ENCODE assay signal across 8 mouse cellular contexts in genomic region chr8:84975434-84975833, GRCm38 (mm10). TPM values are rescaled to one million over a fixed set of nuclear protein-coding genes. Genes with fewer than 3 reads are reported as not detected.
A peak's percentile ranks its signal among the peaks of the same experiment; 100 is the strongest.
DNase-seq lines count a peak whose midpoint lies in the region; ATAC-seq and TF ChIP-seq lines count a peak whose summit lies in the region.

No protein-coding gene starts in this region.

- TF ChIP-seq CTCF in heart, adult 2 months (IDR thresholded peaks at IDR 0.05): peak; percentile 89

- H3K4me1 ChIP-seq in heart, adult 2 months (ENCODE audit: control insufficient read depth, insufficient read depth, low read length): peaks cover 12% of the 10 kb centered on the region
- peaks cover 88% of the 10 kb centered on the region for H3K4me1 ChIP-seq in liver, embryonic 16.5 days (ENCODE audit: control insufficient read depth, low read depth, low read length)

- H3K4me3 ChIP-seq in heart, adult 2 months: no peak overlapping the region; the same call in 1 of the 2 replicates
- H3K4me3 ChIP-seq in liver, embryonic 16.5 days (ENCODE audit: low read depth, low read length): peak overlapping the region; percentile 75

- no peak for TF ChIP-seq POLR2A in heart, adult 2 months (IDR thresholded peaks at IDR 0.05; ENCODE audit: insufficient read depth, low read depth, low read length)

- 33% methylated on average over 7 of the region's 7 CpGs for WGBS in heart, adult 2 months
- WGBS in liver, embryonic 16.5 days (ENCODE audit: insufficient replicate concordance): 22% methylated on average over 7 of the region's 7 CpGs

- H3K9me3 ChIP-seq in liver, embryonic 16.5 days (replicated peaks; ENCODE audit: control insufficient read depth, low read length): no peaks in the 10 kb centered on the region

- intact Hi-C loops in heart, adult 2 months (cut with DNase I): loop anchor here (10.0 kb wide), 1 partner anchor 49 kb away; the partner anchor contains the start of genes Asna1 and Trir

- no peak for ATAC-seq in liver, embryonic 16.5 days (ENCODE audit: low read depth)
- 0 out of 2 replicates have a peak, but pooled peaks have one; percentile 2 for ATAC-seq in neutrophil, adult 5-6 weeks (ENCODE audit: extremely low read depth, insufficient number of reproducible peaks, low FRiP score, poor library complexity, severe bottlenecking)

- no peaks in the 10 kb centered on the region; the same call in 1 of the 2 replicates for H3K36me3 ChIP-seq in heart, adult 2 months (ENCODE audit: control insufficient read depth, insufficient read depth, low read length)
- peaks cover 42% of the 10 kb centered on the region for H3K36me3 ChIP-seq in liver, embryonic 16.5 days (ENCODE audit: control insufficient read depth, insufficient read depth)

- peak overlapping the region; percentile 75 for H3K9ac ChIP-seq in heart, adult 2 months (ENCODE audit: low read depth, low read length)
- H3K9ac ChIP-seq in liver, embryonic 16.5 days (ENCODE audit: low read depth, low read length): peak overlapping the region; percentile 73

- peak; percentile 58; the same call in 1 of the 2 replicates for TF ChIP-seq EP300 in heart, adult 2 months (IDR thresholded peaks at IDR 0.05; ENCODE audit: insufficient read depth, low read depth, low read length)

- H3K27me3 ChIP-seq in heart, adult 2 months (ENCODE audit: control insufficient read depth, insufficient read depth, low read length): no peaks in the 10 kb centered on the region
- peaks cover 9% of the 10 kb centered on the region for H3K27me3 ChIP-seq in liver, embryonic 16.5 days (ENCODE audit: control insufficient read depth, insufficient read depth, low read depth, low read length)

- peak overlapping the region; percentile 99 for H3K27ac ChIP-seq in heart, adult 2 months
- H3K27ac ChIP-seq in liver, embryonic 16.5 days (ENCODE audit: low read length): peak overlapping the region; percentile 97

- H3K4me2 ChIP-seq in liver, embryonic 16.5 days (ENCODE audit: low read depth, low read length): peak overlapping the region; percentile 98

- DNase-seq in right cerebral cortex, adult 2 months (ENCODE audit: low spot score in 2 of 2): peak; percentile 68 to 69
- no peak for DNase-seq in right cerebral cortex, postnatal 36 days (ENCODE audit: low spot score in 2 of 2)
- peak; percentile 68 for DNase-seq in cerebellum, adult 9-11 months
- DNase-seq in heart, adult 2 months: peak; percentile 69 to 80
- DNase-seq in kidney, adult 8-10 months: peak; percentile 61 to 73
- peak; percentile 46 for DNase-seq in yolk sac, embryonic 10.5 days (ENCODE audit: low spot score)

- no peaks in the 10 kb centered on the region for H3K79me2 ChIP-seq in heart, adult 2 months (replicated peaks; ENCODE audit: control insufficient read depth, insufficient read depth, low read length)

RNA-seq across cellular contexts. Expression of gene Junb, which starts 3.1 kb away (rescaled TPM):
- total RNA-seq in heart, adult 2 months (2021): 10 to 100 TPM; 10.4 to 19.0 TPM
- polyA plus RNA-seq in heart, adult 2 months (2012; rRNA removed): 13.1 and 17.3 TPM in 2 replicates
- polyA plus RNA-seq in liver, embryonic 16.5 days (2015; fragmentation: Nextera tagmentation; extraction: Ambion mirVana): 10.6 and 16.5 TPM in 2 replicates
- 867 and 1,013 TPM in 2 replicates for total RNA-seq in neutrophil, adult 5-6 weeks (2017)

RNA-seq across cellular contexts. Expression of gene Rnaseh2a, which starts 5.9 kb away (rescaled TPM):
- total RNA-seq in heart, adult 2 months (2021): 10 to 100 TPM; 38.1 to 50.5 TPM
- 33.7 and 46.3 TPM in 2 replicates for polyA plus RNA-seq in heart, adult 2 months (2012; rRNA removed)
- 91.6 and 98.1 TPM in 2 replicates for polyA plus RNA-seq in liver, embryonic 16.5 days (2015; fragmentation: Nextera tagmentation; extraction: Ambion mirVana)
- total RNA-seq in neutrophil, adult 5-6 weeks (2017): 26.5 and 36.0 TPM in 2 replicates

RNA-seq across cellular contexts. Expression of gene Prdx2, which starts 6.0 kb away (rescaled TPM):
- 100 to 1,000 TPM; 591 to 662 TPM for total RNA-seq in heart, adult 2 months (2021)
- polyA plus RNA-seq in heart, adult 2 months (2012; rRNA removed): 464 and 584 TPM in 2 replicates
- 1,724 and 1,773 TPM in 2 replicates for polyA plus RNA-seq in liver, embryonic 16.5 days (2015; fragmentation: Nextera tagmentation; extraction: Ambion mirVana)
- total RNA-seq in neutrophil, adult 5-6 weeks (2017): 92.5 and 96.9 TPM in 2 replicates

RNA-seq across cellular contexts. Expression of gene Gm49661, which starts 6.2 kb away (rescaled TPM):
- 1 to 10 TPM; 1.3 to 2.1 TPM for total RNA-seq in heart, adult 2 months (2021)
- polyA plus RNA-seq in heart, adult 2 months (2012; rRNA removed): not detected in 2 replicates
- polyA plus RNA-seq in liver, embryonic 16.5 days (2015; fragmentation: Nextera tagmentation; extraction: Ambion mirVana): 0.45 and 1.4 TPM in 2 replicates
- total RNA-seq in neutrophil, adult 5-6 weeks (2017): not detected in 2 replicates

RNA-seq across cellular contexts. Expression of gene Hook2, which starts 15.0 kb away (rescaled TPM):
- 1 to 10 TPM; 2.0 TPM for total RNA-seq in heart, adult 2 months (2021)
- polyA plus RNA-seq in heart, adult 2 months (2012; rRNA removed): 2.3 and 2.4 TPM in 2 replicates
- 8.5 and 9.5 TPM in 2 replicates for polyA plus RNA-seq in liver, embryonic 16.5 days (2015; fragmentation: Nextera tagmentation; extraction: Ambion mirVana)
- 8.6 and 12.0 TPM in 2 replicates for total RNA-seq in neutrophil, adult 5-6 weeks (2017)

Comparison
In these comparisons a context has a peak if more than half of its experiments do, and no peak if none do; other contexts are left out.
1. DNase-seq: peak in right cerebral cortex, adult 2 months (2 of 2), cerebellum, adult 9-11 months (single experiment), heart, adult 2 months (2 of 2), kidney, adult 8-10 months (2 of 2) and yolk sac, embryonic 10.5 days (single experiment); none in right cerebral cortex, postnatal 36 days (0 of 2).
2. RNA of gene Junb, which starts 3.1 kb away (total RNA-seq): 867 to 1,013 TPM in neutrophil, adult 5-6 weeks; 10.4 to 19.0 TPM in heart, adult 2 months; every median in the first group is over 10 times any median in the second.